ENCODE assay signal across 22 mouse cellular contexts in genomic region chr10:45784575-45784974, GRCm38 (mm10).
DNase-seq lines count a peak whose midpoint lies in the region; ATAC-seq lines count a peak whose summit lies in the region.
"Had no signal": no experiment of that assay in that cellular context is flagged by ENCODE, and none has a peak within 500 bp of the region (broad histone marks: within the 10 kb centered on the region; RNA-seq: fewer than 3 reads in every experiment).

No protein-coding gene starts in this region.

- peak overlapping the region; percentile 72; the same call in 1 of the 2 replicates for H3K27ac ChIP-seq in midbrain, embryonic 11.5 days (ENCODE audit: low read depth, low read length)
- H3K27ac ChIP-seq in midbrain, embryonic 15.5 days, result no peak overlapping the region
- H3K27ac ChIP-seq in embryonic facial prominence, embryonic 10.5 days (replicated peaks), result peak overlapping the region; percentile 87
- H3K27ac ChIP-seq: forebrain, embryonic 15.5 days; heart, embryonic 13.5 days; hindbrain, postnatal 0 days; kidney, postnatal 0 days; stomach, postnatal 0 days had no signal

- DNase-seq in frontal cortex, postnatal 25 days (ENCODE audit: low spot score in 2 of 2), result no peak
- DNase-seq in midbrain, embryonic 11.5 days (ENCODE audit: low spot score, missing footprints), result no peak
- DNase-seq in embryonic facial prominence, embryonic 10.5 days (ENCODE audit: low spot score), result no peak
- peak; percentile 41 to 65 for DNase-seq in layer of hippocampus, postnatal 14 days (ENCODE audit: low spot score in 2 of 2)
- no peak for DNase-seq in kidney, postnatal 36 days
- DNase-seq: cerebellum, adult 2 months; cerebellum, postnatal 36 days; heart, adult 11 months; kidney, adult 11 months; left cerebral cortex, postnatal 4 days; liver, postnatal 0 days; lung, postnatal 10 days; thymus, postnatal 25 days had no signal

- H3K9ac ChIP-seq in midbrain, embryonic 11.5 days (ENCODE audit: low read length), result no peak overlapping the region
- no peak overlapping the region for H3K9ac ChIP-seq in midbrain, embryonic 15.5 days
- H3K9ac ChIP-seq: forebrain, embryonic 15.5 days; heart, embryonic 13.5 days; liver, postnatal 0 days had no signal

- H3K4me1 ChIP-seq in midbrain, embryonic 11.5 days (ENCODE audit: control insufficient read depth, insufficient read depth, low read length), result peaks cover 27% of the 10 kb centered on the region
- H3K4me1 ChIP-seq in midbrain, embryonic 15.5 days, result 0 out of 2 replicates have a peak, but pooled peaks cover 11% of the 10 kb centered on the region
- H3K4me1 ChIP-seq in embryonic facial prominence, embryonic 10.5 days, result peaks cover 50% of the 10 kb centered on the region
- H3K4me1 ChIP-seq: forebrain, embryonic 15.5 days had no signal

- peak; percentile 66 for ATAC-seq in frontal cortex, adult (ENCODE audit: low TSS enrichment)
- ATAC-seq in midbrain, embryonic 11.5 days (ENCODE audit: low FRiP score), result peak; percentile 38
- no peak for ATAC-seq in midbrain, embryonic 15.5 days (replicated peaks)
- no peak for ATAC-seq in erythroblast, adult 5-6 weeks (replicated peaks; ENCODE audit: low FRiP score, poor library complexity, severe bottlenecking)
- ATAC-seq: forebrain, embryonic 15.5 days; hindbrain, postnatal 0 days; liver, postnatal 0 days had no signal

- no peaks in the 10 kb centered on the region for H3K9me3 ChIP-seq in midbrain, embryonic 11.5 days (ENCODE audit: control insufficient read depth, low read length)
- no peaks in the 10 kb centered on the region for H3K9me3 ChIP-seq in midbrain, embryonic 15.5 days
- H3K9me3 ChIP-seq in embryonic facial prominence, embryonic 10.5 days, result no peaks in the 10 kb centered on the region
- H3K9me3 ChIP-seq: forebrain, embryonic 15.5 days; G1E; heart, embryonic 13.5 days had no signal

- no peaks in the 10 kb centered on the region for H3K27me3 ChIP-seq in midbrain, embryonic 11.5 days (ENCODE audit: control insufficient read depth, insufficient read depth, low read length)
- H3K27me3 ChIP-seq in midbrain, embryonic 15.5 days (replicated peaks), result no peaks in the 10 kb centered on the region
- no peaks in the 10 kb centered on the region for H3K27me3 ChIP-seq in embryonic facial prominence, embryonic 10.5 days (replicated peaks; ENCODE audit: low read depth, poor library complexity, severe bottlenecking)
- H3K27me3 ChIP-seq: forebrain, embryonic 15.5 days; heart, embryonic 13.5 days had no signal

- WGBS in midbrain, embryonic 11.5 days, result 45% methylated on average over 4 of the region's 4 CpGs
- 46% methylated on average over 4 of the region's 4 CpGs for WGBS in midbrain, embryonic 15.5 days
- 63% methylated on average over 4 of the region's 4 CpGs for WGBS in embryonic facial prominence, embryonic 10.5 days

- no peak overlapping the region for H3K4me3 ChIP-seq in midbrain, embryonic 11.5 days (ENCODE audit: low read depth, low read length)
- H3K4me3 ChIP-seq in midbrain, embryonic 15.5 days, result no peak overlapping the region
- no peak overlapping the region for H3K4me3 ChIP-seq in embryonic facial prominence, embryonic 10.5 days
- H3K4me3 ChIP-seq: forebrain, embryonic 15.5 days; heart, embryonic 13.5 days had no signal

- H3K36me3 ChIP-seq in midbrain, embryonic 11.5 days (ENCODE audit: control insufficient read depth, insufficient read depth, low read length), result no peaks in the 10 kb centered on the region
- H3K36me3 ChIP-seq in midbrain, embryonic 15.5 days (replicated peaks), result no peaks in the 10 kb centered on the region
- no peaks in the 10 kb centered on the region for H3K36me3 ChIP-seq in embryonic facial prominence, embryonic 10.5 days (replicated peaks)
- H3K36me3 ChIP-seq: forebrain, embryonic 15.5 days; G1E; heart, embryonic 13.5 days had no signal

- H3K4me2 ChIP-seq in midbrain, embryonic 11.5 days, result no peak overlapping the region
- H3K4me2 ChIP-seq in midbrain, embryonic 15.5 days, result no peak overlapping the region
- H3K4me2 ChIP-seq: forebrain, embryonic 15.5 days; heart, embryonic 13.5 days had no signal

Comparison
In these comparisons a context has a peak if more than half of its experiments do, and no peak if none do; other contexts are left out.
1. ATAC-seq: peak in frontal cortex, adult (single experiment) and midbrain, embryonic 11.5 days (single experiment); none in midbrain, embryonic 15.5 days (single experiment) and erythroblast, adult 5-6 weeks (single experiment).
2. DNase-seq: peak in layer of hippocampus, postnatal 14 days (2 of 2); none in frontal cortex, postnatal 25 days (0 of 2), midbrain, embryonic 11.5 days (single experiment), embryonic facial prominence, embryonic 10.5 days (single experiment) and kidney, postnatal 36 days (0 of 2).